Mouse (Mus musculus): ENCODE data around the gene Tmprss3. TPM values are rescaled to one million over a fixed set of nuclear protein-coding genes. Genes with fewer than 3 reads are reported as not detected.

Gene Tmprss3
- total RNA-seq, 2 experiments from 2014 or later = not detected

DNA sequence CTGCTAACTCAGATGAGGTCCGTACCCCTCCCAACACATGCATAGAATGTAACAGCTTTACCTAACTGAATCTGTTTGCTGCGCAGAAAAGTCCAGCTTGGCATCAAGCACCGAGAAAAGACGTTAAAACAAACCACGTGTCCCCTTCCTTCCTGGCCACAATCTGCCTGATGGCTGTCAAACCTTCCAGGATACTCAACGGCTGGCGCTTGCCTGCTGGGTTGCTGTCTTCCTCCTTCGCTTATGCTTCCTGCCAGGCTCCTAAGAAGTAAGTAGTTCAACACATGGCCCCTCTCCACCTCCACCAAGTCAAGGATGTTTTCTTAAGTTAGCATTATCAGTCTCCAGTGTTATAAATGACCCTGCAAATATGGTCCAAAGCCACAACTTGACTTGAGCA lies 45.0 kb downstream of the Tmprss3 start:
- no peak for TF ChIP-seq CTCF (IDR thresholded peaks at IDR 0.05)
- Histone ChIP-seq H3K4me3 (no peak overlapping the region), H3K27ac (no peak overlapping the region)
- intact Hi-C loops (cut with DNase I) = no loop called here
- no peak for DNase-seq (ENCODE audit: extremely low spot score in 1 of 2, low spot score in 2 of 2)

DNA sequence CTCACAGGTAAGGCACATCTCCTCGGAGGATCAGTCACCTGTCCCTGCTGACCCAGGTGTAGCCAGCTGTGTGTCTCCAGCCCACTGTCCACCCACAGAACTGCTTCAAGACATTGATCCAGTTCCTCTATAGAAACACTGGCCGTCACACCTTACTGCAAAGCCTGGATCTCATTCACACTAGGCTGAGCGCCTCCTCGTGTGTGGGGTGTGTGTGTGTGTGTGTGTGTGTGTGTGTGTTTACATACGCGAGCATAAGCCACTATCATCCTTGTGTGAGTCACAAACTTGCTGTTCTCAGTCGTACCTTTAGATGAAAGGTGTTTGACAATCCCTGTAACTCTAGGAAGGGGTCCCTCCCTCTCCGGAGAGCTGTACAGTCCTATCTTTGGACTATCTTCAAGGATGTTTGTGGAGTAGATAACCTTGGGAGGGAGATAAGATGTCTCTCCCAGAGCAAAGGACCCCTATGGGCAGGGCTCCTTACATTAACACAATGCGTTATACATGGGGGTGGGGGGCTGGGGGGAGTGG lies 45.7 kb downstream of the Tmprss3 start:
- no peak for TF ChIP-seq CTCF (IDR thresholded peaks at IDR 0.05)
- Histone ChIP-seq H3K27ac (no peak overlapping the region), H3K4me3 (no peak overlapping the region)
- DNase-seq (ENCODE audit: extremely low spot score in 1 of 2, low spot score in 2 of 2) = no peak
- intact Hi-C loops (cut with DNase I) = no loop called here

DNA sequence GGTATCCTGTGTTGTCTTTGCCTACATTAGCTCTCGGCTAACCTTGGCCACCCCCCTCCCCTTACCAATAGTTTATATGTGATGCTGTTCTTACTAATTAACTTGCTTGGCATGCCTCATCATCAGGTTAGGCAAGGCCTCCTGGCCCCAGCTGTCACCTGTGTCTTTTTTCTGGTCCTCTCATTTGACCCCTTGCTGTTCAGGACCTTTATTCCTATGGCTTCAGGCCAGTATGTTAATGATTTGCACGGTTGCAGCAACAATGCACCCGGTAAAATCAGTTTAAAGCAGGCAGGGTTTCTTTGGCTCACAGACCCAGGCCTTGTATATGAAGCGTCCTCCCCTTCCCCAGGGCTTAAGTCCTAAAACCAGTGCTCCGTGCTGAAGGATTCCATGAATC lies 46.3 kb downstream of the Tmprss3 start:
- no peak overlapping the region for H3K27ac ChIP-seq
- no peak for TF ChIP-seq CTCF (IDR thresholded peaks at IDR 0.05)
- H3K4me3 ChIP-seq = no peak overlapping the region
- intact Hi-C loops (cut with DNase I) = no loop called here
- DNase-seq (ENCODE audit: extremely low spot score in 1 of 2, low spot score in 2 of 2) = no peak

DNA sequence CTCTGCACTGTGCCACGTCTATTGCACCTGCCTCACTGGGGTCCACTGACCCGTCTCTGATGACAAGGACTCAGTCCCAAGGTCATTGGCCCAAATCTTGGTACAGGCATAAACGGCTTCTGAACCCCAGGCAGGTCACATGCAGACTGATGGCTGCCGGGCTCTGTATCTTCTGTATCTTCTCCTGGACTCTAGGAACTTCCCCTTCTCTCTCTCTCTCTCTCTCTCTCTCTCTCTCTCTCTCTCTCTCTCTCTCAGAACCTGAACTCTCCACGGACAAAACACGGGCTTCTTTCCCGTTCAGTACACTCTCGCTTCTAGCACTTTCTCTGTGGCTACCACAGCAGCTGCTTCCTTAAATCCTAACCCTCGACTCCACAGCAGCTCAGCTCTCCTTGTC lies 52.8 kb downstream of the Tmprss3 start:
- Histone ChIP-seq H3K27ac (no peak overlapping the region), H3K4me3 (no peak overlapping the region)
- no peak for DNase-seq (ENCODE audit: extremely low spot score in 1 of 2, low spot score in 2 of 2)
- TF ChIP-seq CTCF (IDR thresholded peaks at IDR 0.05) = no peak
- intact Hi-C loops (cut with DNase I) = no loop called here

DNA sequence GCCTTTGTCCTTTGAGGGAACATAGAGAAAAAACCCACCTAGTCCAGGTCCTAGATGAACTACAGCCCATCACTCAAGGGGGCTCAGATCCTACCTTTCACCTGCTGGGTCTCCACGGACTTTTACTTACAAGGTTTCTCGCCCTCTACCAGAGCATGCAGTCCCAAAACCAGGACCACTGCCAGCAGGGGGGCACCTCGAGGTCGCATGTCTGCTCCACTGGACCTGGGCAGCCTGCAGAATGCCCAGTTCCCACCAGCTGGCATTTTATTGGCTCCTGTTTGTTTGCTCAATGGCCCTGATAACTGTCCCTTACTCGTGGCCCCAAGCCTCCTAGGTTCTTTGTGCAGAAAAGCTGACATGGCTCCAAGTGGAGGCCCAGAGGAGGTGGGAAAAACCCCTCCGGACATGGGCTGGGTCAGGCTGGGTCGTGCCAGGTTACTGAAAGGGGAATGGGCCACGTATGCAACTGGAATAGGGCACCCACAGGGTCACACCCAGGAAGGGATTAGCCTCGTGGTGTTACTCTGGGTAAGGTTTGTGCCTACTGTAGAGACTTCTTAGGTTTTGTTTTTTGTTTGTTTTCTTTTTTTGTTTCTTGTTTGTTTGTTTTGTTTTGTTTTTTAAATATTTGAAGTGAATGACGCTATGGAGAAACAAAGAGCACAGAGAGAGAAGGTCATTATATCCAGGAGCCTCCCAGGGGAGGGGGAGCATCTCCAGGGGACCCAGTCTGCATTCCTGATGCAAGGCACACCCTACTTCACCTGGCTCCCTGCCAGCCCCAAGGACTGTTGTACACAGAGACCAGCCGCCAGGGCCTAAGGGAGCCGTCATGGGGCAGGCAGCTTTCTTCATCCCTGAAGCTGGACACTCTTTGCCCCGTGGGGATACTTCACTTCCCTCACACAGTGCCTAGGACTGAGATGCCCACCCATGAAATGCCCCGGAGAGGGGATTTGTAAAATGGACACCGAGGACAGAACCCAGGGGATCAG lies 54.4 kb downstream of the Tmprss3 start, which contains the start of gene Tff2:
Gene Tff2 (minus strand): TSS at position 243 of the 998 bp plus-strand sequence.
- H3K27ac ChIP-seq = no peak within 1 kb of the TSS
- intact Hi-C loops (cut with DNase I) = no loop called here
- DNase-seq (ENCODE audit: extremely low spot score in 1 of 2, low spot score in 2 of 2) = no peak
- no peak within 1 kb of the TSS for H3K4me3 ChIP-seq
- TF ChIP-seq CTCF (IDR thresholded peaks at IDR 0.05) = no peak

DNA sequence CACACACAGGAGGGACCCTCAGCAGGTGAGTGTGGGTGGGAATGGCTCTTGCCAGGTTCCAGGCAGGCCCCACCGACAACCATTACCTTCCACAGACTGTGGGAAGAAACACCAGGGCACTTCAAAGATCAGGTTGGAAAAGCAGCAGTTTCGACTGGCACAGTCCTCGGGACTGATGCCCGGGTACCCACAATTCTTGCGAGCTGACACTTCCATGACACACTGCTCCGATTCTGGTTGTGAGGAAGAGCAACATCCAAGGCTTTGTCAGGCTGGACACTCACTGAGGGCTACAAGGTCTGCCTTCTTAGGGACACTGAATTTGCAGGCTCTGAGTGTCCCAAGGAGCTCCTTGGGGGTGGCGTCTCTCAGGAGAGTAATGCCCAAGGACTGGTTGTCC lies 56.7 kb downstream of the Tmprss3 start:
- H3K4me3 ChIP-seq = no peak overlapping the region
- TF ChIP-seq CTCF (IDR thresholded peaks at IDR 0.05) = no peak
- H3K27ac ChIP-seq = no peak overlapping the region
- no peak for DNase-seq (ENCODE audit: extremely low spot score in 1 of 2, low spot score in 2 of 2)
- intact Hi-C loops (cut with DNase I) = no loop called here

DNA sequence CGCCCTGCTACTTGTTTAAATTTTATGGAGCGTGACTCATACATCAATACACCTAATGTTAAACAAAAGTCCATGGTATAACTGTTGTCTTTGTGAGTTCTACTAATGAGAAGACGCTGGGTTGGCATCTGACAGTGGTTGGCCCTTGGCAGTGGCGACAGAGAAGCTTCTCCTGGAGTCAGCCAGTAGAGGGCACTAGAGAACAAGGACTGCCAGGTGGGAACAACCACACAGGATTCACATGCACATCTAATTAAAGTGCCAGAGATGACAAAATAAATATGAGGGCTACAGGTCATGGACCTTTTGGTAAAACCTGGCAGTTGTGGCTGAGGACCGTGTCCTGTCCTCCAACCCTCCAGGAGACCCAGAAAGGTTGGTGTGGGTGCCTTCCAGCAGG lies 60.4 kb downstream of the Tmprss3 start:
- TF ChIP-seq CTCF (IDR thresholded peaks at IDR 0.05) = peak; percentile 82
- no peak overlapping the region for H3K4me3 ChIP-seq
- peak; percentile 48 to 66 for DNase-seq (ENCODE audit: extremely low spot score in 1 of 2, low spot score in 2 of 2)
- intact Hi-C loops (cut with DNase I) = loop anchor here (1.0 to 5.0 kb wide), 4 partner anchors 49 to 354 kb away; no protein-coding TSS in a partner anchor
- no peak overlapping the region for H3K27ac ChIP-seq

DNA sequence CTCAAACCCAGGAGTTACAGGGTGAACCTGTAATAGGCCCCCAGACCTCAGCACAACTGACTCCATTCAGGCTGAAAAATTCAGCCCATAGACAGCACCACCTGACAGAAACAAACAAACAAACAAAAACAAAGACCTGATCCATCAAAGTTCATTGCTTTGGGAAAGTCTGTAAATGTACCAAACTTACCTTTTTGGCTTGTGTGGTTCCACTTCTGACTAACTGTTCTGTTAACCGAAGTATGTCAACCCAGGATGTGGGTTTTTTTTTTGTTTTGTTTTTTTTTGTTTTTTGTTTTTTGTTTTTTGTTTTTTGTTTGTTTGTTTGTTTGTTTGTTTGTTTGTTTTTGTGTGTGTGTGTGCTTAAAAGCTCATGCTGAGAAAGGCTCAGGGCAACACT lies 62.0 kb downstream of the Tmprss3 start:
- DNase-seq (ENCODE audit: extremely low spot score in 1 of 2, low spot score in 2 of 2) = no peak
- intact Hi-C loops (cut with DNase I) = loop anchor here (5.0 kb wide), 2 partner anchors 165 to 355 kb away; no protein-coding TSS in a partner anchor
- no peak for TF ChIP-seq CTCF (IDR thresholded peaks at IDR 0.05)
- H3K4me3 ChIP-seq = no peak overlapping the region
- H3K27ac ChIP-seq = no peak overlapping the region

DNA sequence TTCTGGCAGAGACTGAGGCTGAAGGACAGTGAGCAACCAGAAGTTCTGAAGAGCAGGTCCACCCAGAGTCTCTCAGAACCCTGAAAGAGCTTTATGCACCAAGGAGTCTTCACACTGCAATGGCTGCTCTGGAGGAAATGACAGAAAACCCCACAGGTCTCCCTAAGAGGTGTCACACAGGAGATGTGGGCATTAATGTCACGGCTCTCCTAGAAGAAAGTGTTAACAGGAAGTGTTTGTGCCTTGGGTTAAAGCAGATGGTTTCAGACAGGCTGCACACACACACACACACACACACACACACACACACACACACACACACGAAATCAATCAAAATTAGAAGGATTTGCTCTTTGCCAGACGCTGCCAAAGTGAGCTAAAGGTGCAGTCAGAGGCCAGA lies 62.5 kb downstream of the Tmprss3 start:
- TF ChIP-seq CTCF (IDR thresholded peaks at IDR 0.05) = no peak
- DNase-seq (ENCODE audit: extremely low spot score in 1 of 2, low spot score in 2 of 2) = no peak
- no peak overlapping the region for H3K27ac ChIP-seq
- intact Hi-C loops (cut with DNase I) = loop anchor here (5.0 kb wide), 2 partner anchors 166 to 356 kb away; no protein-coding TSS in a partner anchor
- no peak overlapping the region for H3K4me3 ChIP-seq

DNA sequence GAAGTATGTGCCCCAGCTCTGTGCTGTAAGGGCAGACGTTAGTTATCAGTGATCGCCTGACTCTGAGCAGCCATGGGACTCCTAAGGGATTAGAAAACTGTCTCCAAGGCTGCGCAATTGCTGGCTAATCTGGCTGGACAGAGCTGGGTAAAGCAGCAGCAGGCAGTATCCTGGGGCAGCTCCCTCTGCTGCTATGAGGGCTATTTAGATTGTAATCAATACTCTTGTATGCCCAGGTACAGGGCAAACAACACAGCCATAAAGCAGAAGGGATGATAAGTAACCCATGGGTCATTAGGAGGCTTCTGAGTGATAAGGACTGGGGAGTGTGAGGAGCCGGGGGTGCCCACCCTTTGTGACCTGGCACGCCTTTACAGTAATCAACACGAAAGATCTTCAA lies 63.9 kb downstream of the Tmprss3 start:
- Histone ChIP-seq H3K4me3 (no peak overlapping the region), H3K27ac (no peak overlapping the region)
- intact Hi-C loops (cut with DNase I) = loop anchor here (5.0 kb wide), 3 partner anchors 142 to 357 kb away; partner anchors contain the start of gene Rsph1
- DNase-seq (ENCODE audit: extremely low spot score in 1 of 2, low spot score in 2 of 2) = no peak
- no peak for TF ChIP-seq CTCF (IDR thresholded peaks at IDR 0.05)

DNA sequence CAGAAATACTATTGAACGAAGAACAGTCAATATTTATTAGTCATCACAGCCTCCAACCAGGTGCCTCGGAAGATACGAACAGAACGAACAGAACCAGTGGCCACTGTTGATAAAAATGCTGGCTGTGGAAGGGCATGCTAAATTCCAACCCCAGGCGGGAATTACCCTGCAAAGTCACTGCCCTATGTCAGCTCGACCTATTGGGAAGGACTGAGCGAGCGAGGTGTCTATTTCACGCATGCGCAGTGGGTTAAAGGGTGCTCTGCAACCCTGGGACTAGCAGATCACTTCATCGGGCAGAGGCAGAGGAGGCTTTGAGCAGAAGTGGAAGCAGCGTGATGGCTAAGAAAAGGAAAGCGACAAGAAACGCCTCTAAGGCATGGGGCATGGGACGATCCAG lies 65.0 kb downstream of the Tmprss3 start:
- no peak overlapping the region for H3K27ac ChIP-seq
- intact Hi-C loops (cut with DNase I) = loop anchor here (5.0 kb wide), 1 partner anchor 144 kb away; the partner anchor contains the start of gene Rsph1
- TF ChIP-seq CTCF (IDR thresholded peaks at IDR 0.05) = no peak
- DNase-seq (ENCODE audit: extremely low spot score in 1 of 2, low spot score in 2 of 2) = no peak
- H3K4me3 ChIP-seq = no peak overlapping the region

DNA sequence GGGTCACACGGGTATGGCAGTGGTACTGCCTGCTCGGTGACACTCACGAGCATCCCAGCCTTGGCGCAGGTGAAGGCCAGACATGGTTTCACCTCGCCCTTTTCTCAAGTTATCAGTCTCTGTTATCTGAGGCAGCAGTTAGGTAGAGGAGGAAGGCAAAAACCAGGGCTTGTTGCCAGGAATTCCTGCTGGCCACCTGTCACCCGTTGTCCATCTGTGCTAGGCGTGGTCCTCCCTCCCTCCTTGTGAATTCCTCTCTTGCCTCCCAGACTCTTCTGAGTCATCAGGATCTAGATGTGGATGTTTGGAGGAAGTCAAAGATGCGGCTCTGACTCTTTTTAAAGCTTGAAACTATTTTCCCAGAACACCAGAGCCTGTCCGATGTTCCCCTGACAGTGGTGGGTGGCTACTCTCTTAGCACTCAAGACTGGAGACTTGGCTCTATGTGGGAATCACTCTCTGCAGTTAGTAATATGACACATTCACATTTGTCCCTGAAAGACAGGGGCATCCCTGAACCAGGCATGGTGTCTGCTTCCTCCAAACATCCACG lies 67.4 kb downstream of the Tmprss3 start:
- Histone ChIP-seq H3K27ac (no peak overlapping the region), H3K4me3 (no peak overlapping the region)
- intact Hi-C loops (cut with DNase I) = loop anchor here (5.0 kb wide), 1 partner anchor 146 kb away; the partner anchor contains the start of gene Rsph1
- no peak for TF ChIP-seq CTCF (IDR thresholded peaks at IDR 0.05)
- DNase-seq (ENCODE audit: extremely low spot score in 1 of 2, low spot score in 2 of 2) = peak in 1 of 2 experiments; percentile 61

Data from left cerebral cortex, adult 2 months (tissue).